Comparison of ENCODE assay signal across 10 mouse cellular contexts in genomic region chr11:79267171-79267570, GRCm38 (mm10). TPM values are rescaled to one million over a fixed set of nuclear protein-coding genes. Genes with fewer than 3 reads are reported as not detected.
A peak's percentile ranks its signal among the peaks of the same experiment; 100 is the strongest.
DNase-seq lines count a peak whose midpoint lies in the region; ATAC-seq and TF ChIP-seq lines count a peak whose summit lies in the region.
"Had no signal": no experiment of that assay in that cellular context is flagged by ENCODE, and none has a peak within 500 bp of the region (broad histone marks: within the 10 kb centered on the region; RNA-seq: fewer than 3 reads in every experiment).

No protein-coding gene starts in this region.

- H3K27me3 ChIP-seq in kidney, embryonic 15.5 days = no peaks in the 10 kb centered on the region
- no peaks in the 10 kb centered on the region for H3K27me3 ChIP-seq in lung, postnatal 0 days (replicated peaks; ENCODE audit: insufficient read depth, low read length)

- H3K4me3 ChIP-seq in kidney, embryonic 15.5 days (replicated peaks) = no peak overlapping the region
- H3K4me3 ChIP-seq in lung, postnatal 0 days (ENCODE audit: low read depth, low read length) = no peak overlapping the region

- H3K36me3 ChIP-seq in kidney, embryonic 15.5 days = no peaks in the 10 kb centered on the region
- H3K36me3 ChIP-seq in lung, postnatal 0 days (ENCODE audit: insufficient read depth, low read length) = no peaks in the 10 kb centered on the region

- no peak for TF ChIP-seq EP300 in lung, postnatal 0 days (IDR thresholded peaks at IDR 0.05)

- TF ChIP-seq CTCF in lung, postnatal 0 days (IDR thresholded peaks at IDR 0.05) = no peak

- peak; percentile 20 to 27 for DNase-seq in left cerebral cortex, postnatal 10 days (ENCODE audit: extremely low spot score in 1 of 2, low spot score in 2 of 2)
- DNase-seq in left cerebral cortex, adult 11 months (ENCODE audit: low spot score) = no peak
- peak; percentile 39 for DNase-seq in forelimb bud, embryonic 11.5 days (ENCODE audit: low read depth, low spot score)
- peak; percentile 88 for DNase-seq in lung, postnatal 0 days (ENCODE audit: low spot score)
- DNase-seq in cerebellum, adult 18-20 months = no peak
- DNase-seq in right cerebral cortex, postnatal 36 days (ENCODE audit: low spot score in 2 of 2) = no peak
- no peak for DNase-seq in urinary bladder, postnatal 14 days (ENCODE audit: low spot score)

- intact Hi-C loops in left cerebral cortex, postnatal 10 days (cut with DNase I) = no loop called here

- 8% methylated on average over 1 of the region's 1 CpGs for WGBS in kidney, embryonic 15.5 days
- 5% methylated on average over 1 of the region's 1 CpGs for WGBS in lung, postnatal 0 days

- no peak overlapping the region for H3K9ac ChIP-seq in kidney, embryonic 15.5 days
- H3K9ac ChIP-seq in lung, postnatal 0 days (replicated peaks; ENCODE audit: low read depth) = no peak overlapping the region

- no peaks in the 10 kb centered on the region for H3K9me3 ChIP-seq in kidney, embryonic 15.5 days (replicated peaks)
- H3K9me3 ChIP-seq in lung, postnatal 0 days (ENCODE audit: low read length) = no peaks in the 10 kb centered on the region

- H3K4me1 ChIP-seq in kidney, embryonic 15.5 days = peaks cover 10% of the 10 kb centered on the region
- H3K4me1 ChIP-seq in lung, postnatal 0 days (ENCODE audit: insufficient read depth, low read depth, low read length) = peaks cover 6% of the 10 kb centered on the region; the same call in 1 of the 2 replicates

- H3K27ac ChIP-seq in kidney, embryonic 15.5 days = peak overlapping the region; percentile 73; the same call in 1 of the 2 replicates
- peak overlapping the region; percentile 79 for H3K27ac ChIP-seq in lung, postnatal 0 days (ENCODE audit: low read length)

- ATAC-seq in kidney, embryonic 15.5 days (replicated peaks; ENCODE audit: low FRiP score) = peak; percentile 36; the same call in 1 of the 2 replicates
- peak; percentile 91 for ATAC-seq in lung, postnatal 0 days

- no peak overlapping the region for H3K4me2 ChIP-seq in kidney, embryonic 15.5 days
- H3K4me2 ChIP-seq in lung, postnatal 0 days (replicated peaks; ENCODE audit: low read depth, low read length) = no peak overlapping the region

RNA-seq across cellular contexts. Expression of gene Wsb1, which starts 12.7 kb away (rescaled TPM):
- 10 to 100 TPM; 89.6 to 95.4 TPM for total RNA-seq in left cerebral cortex, postnatal 10 days (2021)
- polyA plus RNA-seq in kidney, embryonic 15.5 days (2015; fragmentation: Nextera tagmentation; extraction: Ambion mirVana) = 316 and 358 TPM in 2 replicates
- polyA plus RNA-seq in lung, postnatal 0 days (2015; fragmentation: Nextera tagmentation; extraction: Ambion mirVana) = 134 and 144 TPM in 2 replicates

RNA-seq across cellular contexts. Expression of gene Gm9964, which starts 29.5 kb away (rescaled TPM):
- total RNA-seq in left cerebral cortex, postnatal 10 days (2021) = 1 to 10 TPM in 1 of 2 experiments, under 1 TPM in 1; 0.66 to 1.0 TPM
- polyA plus RNA-seq in kidney, embryonic 15.5 days (2015; fragmentation: Nextera tagmentation; extraction: Ambion mirVana) = not detected in 2 replicates
- not detected in 2 replicates for polyA plus RNA-seq in lung, postnatal 0 days (2015; fragmentation: Nextera tagmentation; extraction: Ambion mirVana)
- total RNA-seq: MEL had no signal
- polyA plus RNA-seq: liver, embryonic 16.5 days had no signal

Comparison
In these comparisons a context has a peak if more than half of its experiments do, and no peak if none do; other contexts are left out.
1. DNase-seq: peak in left cerebral cortex, postnatal 10 days (2 of 2), forelimb bud, embryonic 11.5 days (single experiment) and lung, postnatal 0 days (single experiment); none in left cerebral cortex, adult 11 months (single experiment), cerebellum, adult 18-20 months (0 of 2), right cerebral cortex, postnatal 36 days (0 of 2) and urinary bladder, postnatal 14 days (single experiment).